Mouse (Mus musculus) midbrain, embryonic 10.5 days (tissue): ENCODE measurements around the gene Armh1. TPM values are rescaled to one million over a fixed set of nuclear protein-coding genes. Genes with fewer than 3 reads are reported as not detected.
"Not testable (repeated sequence)": the region's sequence is repeated elsewhere in the genome, so short reads cannot be mapped to it uniquely, and the experiment has no call there.

Experiments used
- DNase-seq: peaks from one replicate; pipeline ENCODE4 v3.0.0-alpha.2; 2017; ENCODE audit warnings: low spot score
- H3K27ac ChIP-seq: fragments of 300-500 bp; sonication (generic); replicated peaks from 2 replicates; pipeline ENCODE4 v1.5.1; 2016; ENCODE audit warnings: mild to moderate bottlenecking
- H3K27me3 ChIP-seq: fragments of 300-500 bp; sonication (generic); 2 replicates; pipeline ENCODE4 v1.6.1; 2016; ENCODE audit warnings: low read depth, mild to moderate bottlenecking; ENCODE audit not compliant: poor library complexity, severe bottlenecking
- H3K36me3 ChIP-seq: fragments of 300-500 bp; sonication (generic); 2 replicates; pipeline ENCODE4 v1.6.1; 2016; ENCODE audit warnings: mild to moderate bottlenecking, moderate library complexity
- H3K4me1 ChIP-seq: fragments of 300-500 bp; sonication (generic); 2 replicates; pipeline ENCODE4 v1.6.1; 2016
- H3K4me3 ChIP-seq: fragments of 300-500 bp; sonication (generic); 2 replicates; pipeline ENCODE4 v1.5.1; 2016; ENCODE audit warnings: mild to moderate bottlenecking, moderate library complexity
- H3K9me3 ChIP-seq: fragments of 300-500 bp; sonication (generic); replicated peaks from 2 replicates; pipeline ENCODE4 v1.6.1; 2016; ENCODE audit warnings: mild to moderate bottlenecking
- WGBS: fragments of 180-500 bp; shearing (Covaris S2); methylation state at CpG from one replicate; pipeline ENCODE4 v1.1.7; 2016; 5-methylcytosine and 5-hydroxymethylcytosine counted together
- polyA plus RNA-seq: library from polyadenylated mRNA; unstranded; fragments of >200 nt; fragmentation: Nextera tagmentation; extraction: Ambion mirVana; gene quantifications from 2 replicates; pipeline ENCODE4 v1.2.1, GENCODE M21; 2016

The Armh1 gene
- polyA plus RNA-seq, 1 experiment from 2014 or later: 0.22 TPM

DNA sequence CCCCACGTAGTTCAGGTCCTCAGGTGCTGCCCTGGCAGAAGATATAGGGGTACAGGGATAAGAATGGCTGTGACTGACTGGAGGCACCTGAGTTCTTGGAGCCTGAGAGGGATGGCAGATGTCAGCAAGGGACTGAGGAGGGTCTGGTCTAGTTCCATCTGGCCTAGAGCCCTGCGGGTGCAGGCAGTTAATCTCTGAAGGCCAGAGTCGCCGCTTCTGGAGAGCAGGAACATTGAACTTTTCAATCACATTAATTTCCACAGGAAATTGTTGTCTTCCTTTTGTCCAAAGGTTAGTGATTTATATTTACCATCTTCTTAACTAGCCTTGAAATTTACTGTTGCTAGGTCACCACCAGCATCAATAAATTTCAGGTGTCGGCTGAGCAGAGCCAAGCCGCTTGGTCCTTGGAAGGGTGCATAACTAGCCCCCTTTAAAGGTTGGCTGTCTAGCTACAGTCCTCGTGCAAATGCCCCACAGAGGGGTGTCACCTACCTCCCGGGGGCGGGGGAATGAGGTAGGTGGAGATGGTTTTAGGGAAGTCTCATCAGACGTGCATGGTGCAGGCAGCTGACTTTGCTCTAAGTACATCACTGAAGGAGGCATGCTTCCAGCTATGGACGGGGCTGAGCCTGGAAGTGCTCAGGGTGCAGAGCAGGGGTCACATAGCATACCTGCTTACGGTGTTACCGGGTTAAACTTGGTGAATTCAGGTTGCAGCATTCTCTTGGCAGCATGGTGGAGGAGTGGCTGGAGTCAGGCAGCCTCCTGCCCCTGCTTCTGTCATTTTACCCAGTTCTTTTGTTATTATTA lies 10.4 kb upstream of the Armh1 start:
- Histone ChIP-seq H3K4me1 (peaks cover 9% of the 10 kb centered on the region), H3K27me3 (peaks cover 24% of the 10 kb centered on the region), H3K4me3 (no peak overlapping the region), H3K27ac (no peak overlapping the region), H3K36me3 (no peaks in the 10 kb centered on the region), H3K9me3 (no peaks in the 10 kb centered on the region)
- WGBS: 84% methylated on average over 13 of the region's 13 CpGs
- no peak for DNase-seq

- 78% methylated on average over 2 of the region's 2 CpGs for WGBS
- Histone ChIP-seq H3K27ac (no peak overlapping the region), H3K9me3 (no peaks in the 10 kb centered on the region), H3K36me3 (no peaks in the 10 kb centered on the region), H3K4me3 (no peak overlapping the region), H3K4me1 (peaks cover 9% of the 10 kb centered on the region), H3K27me3 (peaks cover 14% of the 10 kb centered on the region)
- no peak for DNase-seq
These were observed 9.3 kb upstream of the Armh1 start for GRCm38 (mm10) chr4:117261222-117261621.

GRCm38 (mm10) chr4:117259909-117260308 lies 8.0 kb upstream of the Armh1 start:
- H3K36me3 ChIP-seq, DNase-seq, H3K27ac ChIP-seq, H3K4me3 ChIP-seq, H3K27me3 ChIP-seq, H3K9me3 ChIP-seq: not testable (repeated sequence)
- 75% methylated on average over 6 of the region's 6 CpGs for WGBS
- H3K4me1 ChIP-seq: peaks cover 11% of the 10 kb centered on the region

DNA sequence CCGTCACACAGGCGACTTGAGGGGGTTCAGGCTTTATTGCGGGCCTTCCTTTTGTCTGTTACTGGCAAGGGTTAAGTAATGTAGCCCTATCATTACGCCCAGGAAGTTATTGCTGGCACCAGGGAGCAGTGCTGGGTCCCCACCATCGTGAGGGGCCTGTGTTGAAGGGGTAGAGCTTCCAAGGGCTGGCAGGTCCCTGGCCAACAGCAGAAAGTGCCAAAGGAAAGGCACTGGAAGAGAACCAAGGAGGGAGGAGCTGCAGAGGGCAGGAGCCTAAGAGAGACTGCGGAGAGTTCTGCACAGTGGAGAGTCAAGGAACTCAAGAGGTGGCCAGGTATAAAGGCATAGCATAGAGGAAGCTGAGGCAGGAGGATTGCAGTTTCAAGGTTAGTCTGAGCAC lies 2.7 kb upstream of the Armh1 start:
- Histone ChIP-seq H3K36me3 (no peaks in the 10 kb centered on the region), H3K27me3 (peaks cover 30% of the 10 kb centered on the region), H3K9me3 (no peaks in the 10 kb centered on the region), H3K4me3 (no peak overlapping the region), H3K27ac (no peak overlapping the region), H3K4me1 (peaks cover 44% of the 10 kb centered on the region)
- no peak for DNase-seq
- WGBS: 60% methylated on average over 6 of the region's 6 CpGs

DNA sequence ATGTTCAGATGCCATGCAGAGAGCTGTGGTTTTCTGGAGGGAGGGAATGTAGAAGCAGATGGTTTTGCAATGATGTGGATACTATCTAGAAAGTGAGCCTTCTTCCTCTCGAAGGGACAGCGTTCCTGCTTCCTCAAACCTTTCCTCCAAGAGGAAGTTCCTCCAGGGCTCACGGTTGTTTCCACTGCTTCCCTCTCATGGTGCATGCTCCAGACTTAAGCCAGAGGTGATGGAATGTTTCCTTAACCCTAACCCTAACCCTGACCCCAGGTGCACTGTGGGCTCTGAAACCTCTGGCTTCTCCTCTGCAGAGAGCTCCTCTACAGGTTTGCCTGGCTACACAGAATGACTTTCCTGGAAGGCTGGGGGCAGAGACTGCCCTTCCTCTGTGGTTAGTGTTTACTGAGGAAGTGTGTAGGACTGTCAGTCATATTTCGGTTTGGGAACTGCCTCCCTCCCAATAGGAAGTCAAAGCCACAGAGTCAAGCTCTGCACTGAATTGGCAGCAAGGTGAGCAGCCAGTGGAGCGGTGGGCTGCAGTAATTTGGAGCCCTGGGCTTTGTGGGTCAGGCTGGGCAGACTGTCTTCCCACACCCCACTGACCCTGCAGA lies 2.2 kb upstream of the Armh1 start:
- peaks cover 44% of the 10 kb centered on the region for H3K4me1 ChIP-seq
- no peaks in the 10 kb centered on the region for H3K9me3 ChIP-seq
- no peak overlapping the region for H3K4me3 ChIP-seq
- H3K36me3 ChIP-seq: no peaks in the 10 kb centered on the region
- peaks cover 30% of the 10 kb centered on the region for H3K27me3 ChIP-seq
- no peak for DNase-seq
- 79% methylated on average over 5 of the region's 5 CpGs for WGBS
- H3K27ac ChIP-seq: no peak overlapping the region

- Histone ChIP-seq H3K4me1 (peaks cover 44% of the 10 kb centered on the region), H3K27me3 (peaks cover 30% of the 10 kb centered on the region), H3K27ac (no peak overlapping the region), H3K36me3 (no peaks in the 10 kb centered on the region), H3K4me3 (no peak overlapping the region), H3K9me3 (no peaks in the 10 kb centered on the region)
- no peak for DNase-seq
- WGBS: 73% methylated on average over 12 of the region's 12 CpGs
These were observed 1.5 kb upstream of the Armh1 start for GRCm38 (mm10) chr4:117253218-117254016.

DNA sequence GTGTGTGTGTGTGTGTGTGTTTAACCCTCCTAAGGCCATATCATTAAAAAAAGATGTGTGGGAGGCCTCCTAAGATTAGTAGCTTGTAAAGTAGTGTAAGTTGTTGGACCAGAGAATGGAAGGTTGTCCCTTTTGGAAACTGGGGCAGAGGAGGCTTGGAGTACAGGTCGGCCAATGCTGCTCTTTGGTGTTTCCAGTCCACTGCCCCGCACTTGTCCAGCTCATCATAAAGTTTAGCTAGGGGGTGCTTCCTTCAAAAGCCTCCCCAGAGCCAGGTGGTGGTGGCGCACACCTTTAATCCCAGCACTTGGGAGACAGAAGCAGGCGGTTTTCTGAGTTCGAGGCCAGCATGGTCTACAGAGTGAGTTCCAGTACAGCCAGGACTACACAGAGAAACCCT lies 830 bp upstream of the Armh1 start:
- Histone ChIP-seq H3K27me3 (peaks cover 30% of the 10 kb centered on the region), H3K27ac (peak overlapping the region; percentile 91; the same call in 1 of the 2 replicates), H3K36me3 (no peaks in the 10 kb centered on the region), H3K4me3 (peak overlapping the region; percentile 70), H3K4me1 (peaks cover 44% of the 10 kb centered on the region), H3K9me3 (no peaks in the 10 kb centered on the region)
- 87% methylated on average over 5 of the region's 5 CpGs for WGBS
- no peak for DNase-seq

DNA sequence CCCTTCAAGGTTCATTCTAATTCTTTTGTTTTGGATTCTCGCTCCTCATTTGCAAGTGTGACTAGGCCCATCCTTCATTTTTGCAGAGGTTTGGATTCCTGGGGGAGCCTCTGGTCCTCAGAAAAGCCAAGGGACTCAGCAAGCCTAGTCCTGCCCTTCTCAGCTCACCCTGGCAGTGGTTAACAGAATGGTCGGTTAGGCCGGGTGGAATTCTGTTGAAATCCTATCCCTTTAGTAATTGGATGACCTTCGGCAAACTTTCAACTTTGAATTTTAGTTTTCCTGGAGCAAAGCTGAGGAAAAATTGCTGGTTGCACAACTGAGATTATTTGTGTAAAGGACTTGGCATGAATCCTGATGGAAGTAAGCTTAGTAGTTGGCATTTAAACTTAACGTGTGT lies 426 bp upstream of the Armh1 start:
- Histone ChIP-seq H3K4me3 (peak overlapping the region; percentile 70), H3K4me1 (peaks cover 44% of the 10 kb centered on the region), H3K36me3 (no peaks in the 10 kb centered on the region), H3K9me3 (no peaks in the 10 kb centered on the region), H3K27me3 (peaks cover 30% of the 10 kb centered on the region), H3K27ac (peak overlapping the region; percentile 91)
- no peak for DNase-seq
- 28% methylated on average over 5 of the region's 5 CpGs for WGBS

- H3K9me3 ChIP-seq: no peaks in the 10 kb centered on the region
- H3K27me3 ChIP-seq: peaks cover 30% of the 10 kb centered on the region
- 83% methylated on average over 1 of the region's 1 CpGs for WGBS
- no peak overlapping the region for H3K27ac ChIP-seq
- H3K36me3 ChIP-seq: no peaks in the 10 kb centered on the region
- DNase-seq: no peak
- H3K4me3 ChIP-seq: peak overlapping the region; percentile 70
- peaks cover 44% of the 10 kb centered on the region for H3K4me1 ChIP-seq
These were observed 943 bp downstream of the Armh1 start for GRCm38 (mm10) chr4:117250982-117251381.

DNA sequence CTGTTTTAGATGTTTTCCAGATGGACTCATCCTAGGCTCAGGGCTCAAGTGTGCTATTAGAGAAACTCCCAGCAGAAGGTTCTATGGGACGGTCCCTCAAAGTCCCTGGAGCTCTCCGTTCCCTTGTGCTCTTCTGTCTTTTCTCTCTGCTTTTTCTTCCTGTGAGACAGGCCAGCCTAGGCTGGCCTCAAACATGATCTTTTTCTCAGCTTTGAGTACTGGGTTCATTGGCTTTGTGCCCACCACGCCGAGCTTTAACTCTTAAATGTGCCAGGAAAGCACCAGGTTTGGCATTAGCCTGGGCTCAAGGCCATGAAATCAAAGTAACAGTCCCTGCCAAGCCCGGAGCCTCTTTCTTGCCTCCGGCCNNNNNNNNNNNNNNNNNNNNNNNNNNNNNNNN lies 11.1 kb downstream of the Armh1 start:
- H3K4me1 ChIP-seq: no peaks in the 10 kb centered on the region
- no peaks in the 10 kb centered on the region for H3K9me3 ChIP-seq
- H3K27ac ChIP-seq: no peak overlapping the region
- H3K36me3 ChIP-seq: no peaks in the 10 kb centered on the region
- H3K4me3 ChIP-seq: no peak overlapping the region
- DNase-seq: no peak
- WGBS: 93% methylated on average over 6 of the region's 6 CpGs
- no peaks in the 10 kb centered on the region for H3K27me3 ChIP-seq

DNA sequence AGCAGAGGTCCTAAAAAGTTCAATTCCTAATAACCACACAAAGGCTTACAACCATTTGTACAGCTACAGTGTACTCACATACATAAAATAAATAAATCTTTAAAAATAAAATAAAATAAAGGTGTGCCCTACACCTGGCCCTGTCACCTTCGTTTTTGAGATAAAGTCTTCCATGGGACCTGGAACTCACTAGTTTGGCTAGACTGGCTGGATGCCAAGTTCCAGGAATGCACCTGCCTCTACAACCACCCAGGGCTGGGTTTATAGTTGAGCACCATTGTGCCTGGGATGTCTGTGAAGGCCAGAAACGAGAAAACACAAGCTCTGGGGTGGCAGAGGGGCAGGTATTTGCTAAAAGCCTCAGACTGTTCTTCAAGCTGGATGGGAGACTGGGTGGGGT lies 12.8 kb downstream of the Armh1 start:
- H3K36me3 ChIP-seq: no peaks in the 10 kb centered on the region
- WGBS: 70% methylated on average over 2 of the region's 2 CpGs
- H3K9me3 ChIP-seq: no peaks in the 10 kb centered on the region
- DNase-seq: no peak
- H3K27ac ChIP-seq: no peak overlapping the region
- H3K4me3 ChIP-seq: no peak overlapping the region
- no peaks in the 10 kb centered on the region for H3K4me1 ChIP-seq
- H3K27me3 ChIP-seq: no peaks in the 10 kb centered on the region

DNA sequence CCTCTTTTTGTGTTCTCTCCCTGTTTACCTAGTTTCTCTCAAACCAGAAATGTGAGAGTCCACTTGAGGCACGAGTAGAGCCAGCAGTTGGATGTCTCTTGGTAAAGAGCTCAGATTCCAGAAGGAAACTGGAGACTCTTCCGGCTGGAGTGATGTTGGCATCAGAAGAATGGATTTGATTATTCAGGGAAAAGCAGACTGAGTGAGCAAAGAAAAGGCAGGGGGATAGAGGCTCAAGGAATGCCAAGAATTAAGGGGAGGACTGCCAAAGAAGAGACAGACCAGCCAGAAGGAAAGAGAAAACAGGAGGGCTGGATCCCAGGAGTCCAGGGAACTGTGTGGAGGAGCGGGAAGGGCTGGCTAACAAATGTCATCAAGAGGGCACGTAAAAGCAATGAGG lies 16.1 kb downstream of the Armh1 start:
- H3K27ac ChIP-seq: no peak overlapping the region
- H3K36me3 ChIP-seq: no peaks in the 10 kb centered on the region
- WGBS: 67% methylated on average over 4 of the region's 4 CpGs
- H3K4me3 ChIP-seq: no peak overlapping the region
- H3K27me3 ChIP-seq: no peaks in the 10 kb centered on the region
- DNase-seq: no peak
- H3K4me1 ChIP-seq: no peaks in the 10 kb centered on the region
- H3K9me3 ChIP-seq: no peaks in the 10 kb centered on the region
